Mouse (Mus musculus) embryonic facial prominence, embryonic 14.5 days (tissue): ENCODE data around the gene Ccdc155. TPM values are rescaled to one million over a fixed set of nuclear protein-coding genes. Genes with fewer than 3 reads are reported as not detected.

Experiments
- ATAC-seq: fragments of 200-750 bp; cut with Nextera tagmentation; 2 replicates; pipeline ENCODE4 v1.8.0; 2017; ENCODE audit warnings: low read depth, moderate number of reproducible peaks, moderate TSS enrichment
- DNase-seq: peaks from one replicate; pipeline ENCODE4 v3.0.0-alpha.2; 2015; ENCODE audit warnings: low spot score
- H3K27ac ChIP-seq: fragments of 300-500 bp; sonication (generic); replicated peaks from 2 replicates; pipeline ENCODE4 v1.5.1; 2014; ENCODE audit warnings: low read depth, mild to moderate bottlenecking, low read length, moderate library complexity
- H3K27me3 ChIP-seq: fragments of 300-500 bp; sonication (generic); replicated peaks from 2 replicates; pipeline ENCODE4 v1.6.1; 2014; ENCODE audit warnings: low read length; ENCODE audit not compliant: control insufficient read depth, insufficient read depth
- H3K36me3 ChIP-seq: fragments of 300-500 bp; sonication (generic); 2 replicates; pipeline ENCODE4 v1.6.1; 2014; ENCODE audit warnings: low read length, mixed read lengths; ENCODE audit not compliant: control insufficient read depth, insufficient read depth
- H3K4me1 ChIP-seq: fragments of 300-500 bp; sonication (generic); 2 replicates; pipeline ENCODE4 v1.6.1; 2014; ENCODE audit warnings: antibody characterized with exemption, low read length; ENCODE audit not compliant: control insufficient read depth, insufficient read depth
- H3K4me2 ChIP-seq: fragments of 300-500 bp; sonication (generic); 2 replicates; pipeline ENCODE4 v1.6.1; 2014; ENCODE audit warnings: low read depth, mild to moderate bottlenecking, low read length, moderate library complexity, mixed read lengths
- H3K4me3 ChIP-seq: fragments of 300-500 bp; sonication (generic); 2 replicates; pipeline ENCODE4 v1.5.1; 2014; ENCODE audit warnings: low read depth, mild to moderate bottlenecking, low read length
- H3K9ac ChIP-seq: fragments of 300-500 bp; sonication (generic); 2 replicates; pipeline ENCODE4 v1.6.1; 2014; ENCODE audit warnings: low read depth, mild to moderate bottlenecking, low read length, moderate library complexity, mixed read lengths
- H3K9me3 ChIP-seq: fragments of 300-500 bp; sonication (generic); 2 replicates; pipeline ENCODE4 v1.6.1; 2016; ENCODE audit warnings: low read length; ENCODE audit not compliant: control insufficient read depth
- WGBS: fragments of 180-500 bp; shearing (Covaris S2); extraction: QIAGEN DNeasy Blood & Tissue Kit; methylation state at CpG from one replicate; pipeline ENCODE4 v1.1.7; 2014; 5-methylcytosine and 5-hydroxymethylcytosine counted together
- polyA plus RNA-seq: library from polyadenylated mRNA; unstranded; fragments of >200 nt; fragmentation: Nextera tagmentation; extraction: Ambion mirVana; gene quantifications from 2 replicates; pipeline ENCODE4 v1.2.1, GENCODE M21; 2014

Ccdc155 gene
- polyA plus RNA-seq, 1 experiment from 2014 or later: 1.5 TPM

- Histone ChIP-seq H3K4me1 (peaks cover 12% of the 10 kb centered on the region), H3K4me2 (peak within 1 kb of the TSS; percentile 92), H3K36me3 (peaks cover 38% of the 10 kb centered on the region), H3K9ac (peak within 1 kb of the TSS; percentile 98), H3K27ac (peak within 1 kb of the TSS; percentile 98), H3K4me3 (peak within 1 kb of the TSS; percentile 94), H3K9me3 (no peaks in the 10 kb centered on the region), H3K27me3 (peaks cover 16% of the 10 kb centered on the region)
- 0% methylated on average over 41 of the region's 55 CpGs for WGBS
- DNase-seq (peak; percentile 81), ATAC-seq (peak; percentile 60)
Measured at GRCm38 (mm10) chr7:45215673-45216441, 11.2 kb upstream of the Ccdc155 start, which contains the start of gene Tead2. Tead2 (plus strand) TSS chr7:45215753.

GRCm38 (mm10) chr7:45213708-45214107, 9.0 kb upstream of the Ccdc155 start:
- ATAC-seq: no peak
- 62% methylated on average over 5 of the region's 5 CpGs for WGBS
- DNase-seq: no peak
- H3K4me2 ChIP-seq: no peak overlapping the region
- H3K27ac ChIP-seq: no peak overlapping the region
- H3K9me3 ChIP-seq: no peaks in the 10 kb centered on the region
- H3K4me3 ChIP-seq: no peak overlapping the region
- peaks cover 21% of the 10 kb centered on the region for H3K27me3 ChIP-seq
- H3K9ac ChIP-seq: no peak overlapping the region
- peaks cover 12% of the 10 kb centered on the region for H3K4me1 ChIP-seq
- H3K36me3 ChIP-seq: peaks cover 16% of the 10 kb centered on the region

- Histone ChIP-seq H3K4me2 (0 out of 2 replicates have a peak overlapping the region, but pooled peaks have one; percentile 35), H3K9ac (no peak overlapping the region), H3K27ac (no peak overlapping the region), H3K9me3 (0 out of 2 replicates have a peak, but pooled peaks cover 3% of the 10 kb centered on the region), H3K27me3 (peaks cover 21% of the 10 kb centered on the region), H3K36me3 (peaks cover 3% of the 10 kb centered on the region; the same call in 1 of the 2 replicates), H3K4me1 (peaks cover 10% of the 10 kb centered on the region), H3K4me3 (no peak overlapping the region)
- WGBS: 73% methylated on average over 7 of the region's 7 CpGs
- DNase-seq (no peak), ATAC-seq (no peak)
Measured at GRCm38 (mm10) chr7:45212356-45212755, 7.7 kb upstream of the Ccdc155 start.

GRCm38 (mm10) chr7:45211851-45212251, 7.2 kb upstream of the Ccdc155 start, which contains the start of gene Dkkl1:
Dkkl1 (minus strand) TSS chr7:45212147.
- ATAC-seq (no peak), DNase-seq (no peak)
- Histone ChIP-seq H3K36me3 (no peaks in the 10 kb centered on the region), H3K9me3 (0 out of 2 replicates have a peak, but pooled peaks cover 3% of the 10 kb centered on the region), H3K9ac (no peak within 1 kb of the TSS), H3K4me2 (peak within 1 kb of the TSS; percentile 35), H3K4me3 (0 out of 2 replicates have a peak within 1 kb of the TSS, but pooled peaks have one; percentile 1), H3K27ac (no peak within 1 kb of the TSS), H3K4me1 (peaks cover 5% of the 10 kb centered on the region), H3K27me3 (peaks cover 21% of the 10 kb centered on the region)
- WGBS: 7% methylated on average over 17 of the region's 17 CpGs

GRCm38 (mm10) chr7:45211070-45211469, 6.4 kb upstream of the Ccdc155 start:
- no peaks in the 10 kb centered on the region for H3K36me3 ChIP-seq
- H3K27ac ChIP-seq: no peak overlapping the region
- DNase-seq (no peak), ATAC-seq (no peak)
- 0 out of 2 replicates have a peak, but pooled peaks cover 3% of the 10 kb centered on the region for H3K9me3 ChIP-seq
- peaks cover 21% of the 10 kb centered on the region for H3K27me3 ChIP-seq
- no peak overlapping the region for H3K4me2 ChIP-seq
- H3K4me1 ChIP-seq: peaks cover 4% of the 10 kb centered on the region; the same call in 1 of the 2 replicates
- H3K4me3 ChIP-seq: no peak overlapping the region
- no peak overlapping the region for H3K9ac ChIP-seq
- WGBS: 73% methylated on average over 10 of the region's 10 CpGs

- Histone ChIP-seq H3K9me3 (0 out of 2 replicates have a peak, but pooled peaks cover 3% of the 10 kb centered on the region), H3K9ac (no peak overlapping the region)
Measured at GRCm38 (mm10) chr7:45208260-45208659, 3.6 kb upstream of the Ccdc155 start.

GRCm38 (mm10) chr7:45202654-45203053, 2.0 kb downstream of the Ccdc155 start:
- H3K9ac ChIP-seq: no peak overlapping the region
- ATAC-seq (no peak), DNase-seq (no peak)
- WGBS: 55% methylated on average over 10 of the region's 10 CpGs
- H3K4me1 ChIP-seq: no peaks in the 10 kb centered on the region
- no peak overlapping the region for H3K27ac ChIP-seq
- no peak overlapping the region for H3K4me2 ChIP-seq
- H3K27me3 ChIP-seq: no peaks in the 10 kb centered on the region
- no peak overlapping the region for H3K4me3 ChIP-seq
- no peaks in the 10 kb centered on the region for H3K9me3 ChIP-seq
- no peaks in the 10 kb centered on the region for H3K36me3 ChIP-seq

More at GRCm38 (mm10) chr7:45208260-45208659, 3.6 kb upstream of the Ccdc155 start:
- Histone ChIP-seq H3K4me1 (no peaks in the 10 kb centered on the region), H3K27ac (no peak overlapping the region), H3K36me3 (no peaks in the 10 kb centered on the region), H3K4me2 (no peak overlapping the region), H3K4me3 (no peak overlapping the region), H3K27me3 (peaks cover 21% of the 10 kb centered on the region)
- ATAC-seq (no peak), DNase-seq (no peak)
- 77% methylated on average over 6 of the region's 6 CpGs for WGBS

GRCm38 (mm10) chr7:45198961-45199360, 5.7 kb downstream of the Ccdc155 start:
- Histone ChIP-seq H3K27ac (no peak overlapping the region), H3K4me1 (no peaks in the 10 kb centered on the region), H3K4me3 (no peak overlapping the region), H3K27me3 (no peaks in the 10 kb centered on the region), H3K9ac (0 out of 2 replicates have a peak overlapping the region, but pooled peaks have one; percentile 19), H3K36me3 (no peaks in the 10 kb centered on the region), H3K9me3 (no peaks in the 10 kb centered on the region), H3K4me2 (no peak overlapping the region)
- WGBS: 78% methylated on average over 11 of the region's 11 CpGs
- DNase-seq (no peak), ATAC-seq (no peak)
